Comparison of ENCODE assay signal across 20 mouse cellular contexts in the genomic region with DNA sequence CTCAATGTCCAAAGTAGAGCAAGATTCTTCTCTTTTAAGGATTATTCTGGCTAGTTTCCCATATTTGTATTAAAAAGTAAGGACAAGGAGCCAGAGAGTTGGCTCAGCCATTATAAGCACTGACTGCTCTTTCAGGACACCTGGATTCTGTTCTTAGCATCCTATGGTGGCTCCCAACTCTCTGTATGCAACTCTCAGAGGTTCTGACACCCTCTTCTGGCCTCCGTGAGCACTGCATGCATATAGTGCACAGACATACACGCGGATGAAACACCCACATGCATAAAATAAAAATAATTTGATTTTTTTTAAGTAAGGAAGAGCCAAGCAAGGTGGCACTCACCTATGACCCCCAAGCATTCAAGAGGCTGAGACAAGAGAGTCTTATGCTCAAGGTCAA. TPM values are rescaled to one million over a fixed set of nuclear protein-coding genes. Genes with fewer than 3 reads are reported as not detected.
DNase-seq lines count a peak whose midpoint lies in the region; ATAC-seq and TF ChIP-seq lines count a peak whose summit lies in the region.
"Had no signal": no experiment of that assay in that cellular context is flagged by ENCODE, and none has a peak within 500 bp of the region (broad histone marks: within the 10 kb centered on the region; RNA-seq: fewer than 3 reads in every experiment).

No protein-coding gene starts in this region.

- no peak overlapping the region for H3K9ac ChIP-seq in forebrain, postnatal 0 days
- no peak overlapping the region for H3K9ac ChIP-seq in forebrain, embryonic 16.5 days (replicated peaks; ENCODE audit: low read depth, low read length)
- H3K9ac ChIP-seq in liver, embryonic 14.5 days (replicated peaks): no peak overlapping the region
- no peak overlapping the region for H3K9ac ChIP-seq in liver, embryonic 11.5 days (ENCODE audit: low read depth, low read length)
- H3K9ac ChIP-seq: embryonic facial prominence, embryonic 12.5 days; forebrain, embryonic 15.5 days; heart, embryonic 12.5 days; hindbrain, embryonic 14.5 days had no signal

- peaks cover 8% of the 10 kb centered on the region; the same call in 1 of the 2 replicates for H3K4me1 ChIP-seq in forebrain, postnatal 0 days (ENCODE audit: insufficient read depth)
- peaks cover 14% of the 10 kb centered on the region for H3K4me1 ChIP-seq in forebrain, embryonic 16.5 days (replicated peaks; ENCODE audit: control insufficient read depth, insufficient read depth, low read length)
- H3K4me1 ChIP-seq in liver, embryonic 14.5 days (replicated peaks; ENCODE audit: control insufficient read depth in 2 of 2, insufficient read depth in 2 of 2, low read length in 1 of 2): peaks cover 10 to 12% of the 10 kb centered on the region in 2 experiments
- peaks cover 6% of the 10 kb centered on the region for H3K4me1 ChIP-seq in liver, embryonic 11.5 days (replicated peaks; ENCODE audit: control insufficient read depth, insufficient read depth, low read length)

- in situ Hi-C loops in Patski (cut with MboI; ENCODE audit: low pct_unique_long_range_greater_than_20kb): loop anchor here (25.0 kb wide), 2 partner anchors 833 to 1483 kb away; no protein-coding TSS in a partner anchor

- no peak overlapping the region for H3K27ac ChIP-seq in forebrain, postnatal 0 days (ENCODE audit: low read depth, low read length)
- no peak overlapping the region for H3K27ac ChIP-seq in forebrain, embryonic 16.5 days (ENCODE audit: low read length)
- H3K27ac ChIP-seq in liver, embryonic 14.5 days: no peak overlapping the region
- H3K27ac ChIP-seq in liver, embryonic 11.5 days (ENCODE audit: low read depth, low read length): no peak overlapping the region
- H3K27ac ChIP-seq: embryonic facial prominence, embryonic 12.5 days; forebrain, embryonic 15.5 days; hindbrain, embryonic 10.5 days; hindbrain, embryonic 14.5 days had no signal

- no peaks in the 10 kb centered on the region for H3K36me3 ChIP-seq in forebrain, postnatal 0 days (ENCODE audit: insufficient read depth)
- H3K36me3 ChIP-seq in forebrain, embryonic 16.5 days (ENCODE audit: control insufficient read depth, insufficient read depth): no peaks in the 10 kb centered on the region
- H3K36me3 ChIP-seq in liver, embryonic 14.5 days (replicated peaks; ENCODE audit: control insufficient read depth, insufficient read depth, low read depth): no peaks in the 10 kb centered on the region
- no peaks in the 10 kb centered on the region for H3K36me3 ChIP-seq in liver, embryonic 11.5 days (ENCODE audit: control insufficient read depth, insufficient read depth, low read length)
- H3K36me3 ChIP-seq: embryonic facial prominence, embryonic 12.5 days; forebrain, embryonic 15.5 days; heart, embryonic 12.5 days; hindbrain, embryonic 10.5 days had no signal

- H3K4me2 ChIP-seq in forebrain, postnatal 0 days (ENCODE audit: low read depth): no peak overlapping the region
- H3K4me2 ChIP-seq in forebrain, embryonic 16.5 days (ENCODE audit: low read length): no peak overlapping the region
- no peak overlapping the region for H3K4me2 ChIP-seq in liver, embryonic 14.5 days (ENCODE audit: low read depth)
- no peak overlapping the region for H3K4me2 ChIP-seq in liver, embryonic 11.5 days
- H3K4me2 ChIP-seq: embryonic facial prominence, embryonic 12.5 days; forebrain, embryonic 15.5 days; heart, embryonic 12.5 days; hindbrain, embryonic 14.5 days had no signal

- POLR2A ChIA-PET in Patski (lab: Charles Lee): interaction anchor here (0.5 kb wide), 1 partner anchor 241 kb away, joined by 7 read pairs; no protein-coding TSS in a partner anchor

- no peaks in the 10 kb centered on the region for H3K9me3 ChIP-seq in forebrain, postnatal 0 days (ENCODE audit: low read length)
- H3K9me3 ChIP-seq in forebrain, embryonic 16.5 days (ENCODE audit: control insufficient read depth, low read length): no peaks in the 10 kb centered on the region
- H3K9me3 ChIP-seq in liver, embryonic 14.5 days (ENCODE audit: control insufficient read depth, low read length): no peaks in the 10 kb centered on the region
- no peaks in the 10 kb centered on the region for H3K9me3 ChIP-seq in liver, embryonic 11.5 days (ENCODE audit: control insufficient read depth, low read length)
- H3K9me3 ChIP-seq: forebrain, embryonic 15.5 days had no signal

- WGBS in forebrain, postnatal 0 days: 89% methylated on average over 3 of the region's 3 CpGs
- WGBS in forebrain, embryonic 16.5 days: 83% methylated on average over 3 of the region's 3 CpGs
- 69% methylated on average over 3 of the region's 3 CpGs for WGBS in liver, embryonic 14.5 days (ENCODE audit: insufficient replicate concordance)
- WGBS in liver, embryonic 11.5 days: 79% methylated on average over 3 of the region's 3 CpGs

- CTCF ChIA-PET in Patski (lab: Charles Lee): no interaction called here

- DNase-seq in forebrain, postnatal 0 days: no peak
- DNase-seq in liver, embryonic 14.5 days (ENCODE audit: low read depth in 3 of 3, low spot score in 3 of 3): no peak
- no peak for DNase-seq in liver, embryonic 11.5 days (ENCODE audit: low spot score)
- no peak for DNase-seq in Patski (ENCODE audit: low read depth, low spot score)
- no peak for DNase-seq in cerebellum, adult 11 months
- no peak for DNase-seq in ovary, adult 18-20 months (ENCODE audit: low spot score)
- DNase-seq: adrenal gland, adult 8-10 months; adrenal gland, postnatal 36 days; cerebellum, adult 9-10 months; cerebellum, postnatal 25 days; gastrocnemius, postnatal 14 days had no signal

- no peak for TF ChIP-seq EP300 in liver, embryonic 14.5 days (IDR thresholded peaks at IDR 0.05; ENCODE audit: low read depth)

- no peaks in the 10 kb centered on the region for H3K27me3 ChIP-seq in forebrain, postnatal 0 days (ENCODE audit: insufficient read depth, low read length)
- H3K27me3 ChIP-seq in forebrain, embryonic 16.5 days (replicated peaks; ENCODE audit: control insufficient read depth, insufficient read depth, low read length): no peaks in the 10 kb centered on the region
- no peaks in the 10 kb centered on the region for H3K27me3 ChIP-seq in liver, embryonic 14.5 days (ENCODE audit: control insufficient read depth, insufficient read depth, low read length)
- no peaks in the 10 kb centered on the region for H3K27me3 ChIP-seq in liver, embryonic 11.5 days (replicated peaks; ENCODE audit: control insufficient read depth, insufficient read depth, low read length)
- H3K27me3 ChIP-seq in Patski: no peaks in the 10 kb centered on the region
- H3K27me3 ChIP-seq: embryonic facial prominence, embryonic 12.5 days; forebrain, embryonic 15.5 days; heart, embryonic 12.5 days had no signal

- no peak overlapping the region for H3K4me3 ChIP-seq in forebrain, postnatal 0 days (ENCODE audit: low read depth, low read length)
- H3K4me3 ChIP-seq in forebrain, embryonic 16.5 days (replicated peaks; ENCODE audit: low read length): no peak overlapping the region
- no peak overlapping the region for H3K4me3 ChIP-seq in liver, embryonic 14.5 days (ENCODE audit: insufficient read depth in 1 of 2, low read depth in 2 of 2, low read length in 2 of 2)
- H3K4me3 ChIP-seq in liver, embryonic 11.5 days (ENCODE audit: low read depth, low read length): no peak overlapping the region
- H3K4me3 ChIP-seq: embryonic facial prominence, embryonic 12.5 days; forebrain, embryonic 15.5 days; heart, embryonic 12.5 days; hindbrain, embryonic 10.5 days had no signal

- 0 out of 2 replicates have a peak, but pooled peaks have one; percentile 5 for TF ChIP-seq CTCF in forebrain, postnatal 0 days (IDR thresholded peaks at IDR 0.05; ENCODE audit: low read depth)
- peak; percentile 21; the same call in 1 of the 2 replicates for TF ChIP-seq CTCF in liver, embryonic 14.5 days (IDR thresholded peaks at IDR 0.05; ENCODE audit: low read depth)
- peak; percentile 51 for TF ChIP-seq CTCF in Patski (IDR thresholded peaks at IDR 0.05)

- no peak for ATAC-seq in forebrain, postnatal 0 days
- no peak for ATAC-seq in forebrain, embryonic 16.5 days
- ATAC-seq in liver, embryonic 14.5 days (ENCODE audit: insufficient read depth): no peak
- ATAC-seq in liver, embryonic 11.5 days (replicated peaks; ENCODE audit: low FRiP score): no peak
- ATAC-seq in Patski: no peak
- ATAC-seq: forebrain, embryonic 15.5 days had no signal

RNA-seq across cellular contexts. Expression of gene Cog1, which starts 3.8 kb away (rescaled TPM):
- 37.2 and 48.8 TPM in 2 replicates for total RNA-seq in forebrain, postnatal 0 days (2014; rRNA removed)
- polyA plus RNA-seq in forebrain, postnatal 0 days (2015; fragmentation: Nextera tagmentation; extraction: Ambion mirVana): 25.3 and 28.6 TPM in 2 replicates
- polyA plus RNA-seq in forebrain, embryonic 16.5 days (2015; fragmentation: Nextera tagmentation; extraction: Ambion mirVana): 35.5 and 36.3 TPM in 2 replicates
- 12.0 and 12.9 TPM in 2 replicates for polyA plus RNA-seq in liver, embryonic 14.5 days (2012; rRNA removed)
- 9.3 and 12.7 TPM in 2 replicates for polyA plus RNA-seq in liver, embryonic 14.5 days (2014; fragmentation: Nextera tagmentation; extraction: Ambion mirVana)
- 24.0 and 24.7 TPM in 2 replicates for polyA plus RNA-seq in liver, embryonic 11.5 days (2014; fragmentation: Nextera tagmentation; extraction: Ambion mirVana)
- 37.7 TPM for polyA plus RNA-seq in Patski (2021)

RNA-seq across cellular contexts. Expression of gene Slc39a11, which starts 4.7 kb away (rescaled TPM):
- total RNA-seq in forebrain, postnatal 0 days (2014; rRNA removed): 36.9 and 48.2 TPM in 2 replicates
- 33.1 and 39.1 TPM in 2 replicates for polyA plus RNA-seq in forebrain, postnatal 0 days (2015; fragmentation: Nextera tagmentation; extraction: Ambion mirVana)
- polyA plus RNA-seq in forebrain, embryonic 16.5 days (2015; fragmentation: Nextera tagmentation; extraction: Ambion mirVana): 41.6 and 44.4 TPM in 2 replicates
- 4.9 and 5.1 TPM in 2 replicates for polyA plus RNA-seq in liver, embryonic 14.5 days (2012; rRNA removed)
- 10.1 and 10.2 TPM in 2 replicates for polyA plus RNA-seq in liver, embryonic 14.5 days (2014; fragmentation: Nextera tagmentation; extraction: Ambion mirVana)
- 20.9 TPM in 2 replicates for polyA plus RNA-seq in liver, embryonic 11.5 days (2014; fragmentation: Nextera tagmentation; extraction: Ambion mirVana)
- 22.4 TPM for polyA plus RNA-seq in Patski (2021)

RNA-seq across cellular contexts. Expression of gene Sstr2, which starts 26.0 kb away (rescaled TPM):
- 19.9 and 32.2 TPM in 2 replicates for total RNA-seq in forebrain, postnatal 0 days (2014; rRNA removed)
- polyA plus RNA-seq in forebrain, postnatal 0 days (2015; fragmentation: Nextera tagmentation; extraction: Ambion mirVana): 23.1 and 27.1 TPM in 2 replicates
- 70.3 and 87.5 TPM in 2 replicates for polyA plus RNA-seq in forebrain, embryonic 16.5 days (2015; fragmentation: Nextera tagmentation; extraction: Ambion mirVana)
- 2.8 and 3.5 TPM in 2 replicates for polyA plus RNA-seq in liver, embryonic 14.5 days (2012; rRNA removed)
- polyA plus RNA-seq in liver, embryonic 14.5 days (2014; fragmentation: Nextera tagmentation; extraction: Ambion mirVana): 3.6 and 3.8 TPM in 2 replicates
- 2.2 and 2.7 TPM in 2 replicates for polyA plus RNA-seq in liver, embryonic 11.5 days (2014; fragmentation: Nextera tagmentation; extraction: Ambion mirVana)
- polyA plus RNA-seq in Patski (2021): 2.1 TPM
- total RNA-seq: gastrocnemius, adult 18-20 months; gastrocnemius, postnatal 14 days; heart, adult 8-10 months; heart, postnatal 25 days had no signal

RNA-seq across cellular contexts. Expression of gene Fam104a, which starts 38.8 kb away (rescaled TPM):
- 37.6 and 38.7 TPM in 2 replicates for total RNA-seq in forebrain, postnatal 0 days (2014; rRNA removed)
- polyA plus RNA-seq in forebrain, postnatal 0 days (2015; fragmentation: Nextera tagmentation; extraction: Ambion mirVana): 54.7 and 58.9 TPM in 2 replicates
- polyA plus RNA-seq in forebrain, embryonic 16.5 days (2015; fragmentation: Nextera tagmentation; extraction: Ambion mirVana): 43.0 and 43.4 TPM in 2 replicates
- polyA plus RNA-seq in liver, embryonic 14.5 days (2012; rRNA removed): 20.6 and 25.0 TPM in 2 replicates
- 44.5 and 46.8 TPM in 2 replicates for polyA plus RNA-seq in liver, embryonic 14.5 days (2014; fragmentation: Nextera tagmentation; extraction: Ambion mirVana)
- polyA plus RNA-seq in liver, embryonic 11.5 days (2014; fragmentation: Nextera tagmentation; extraction: Ambion mirVana): 58.7 and 62.3 TPM in 2 replicates
- polyA plus RNA-seq in Patski (2021): 46.0 TPM

RNA-seq across cellular contexts. Expression of gene D11Wsu47e, which starts 39.0 kb away (rescaled TPM):
- 34.2 and 36.7 TPM in 2 replicates for total RNA-seq in forebrain, postnatal 0 days (2014; rRNA removed)
- polyA plus RNA-seq in forebrain, postnatal 0 days (2015; fragmentation: Nextera tagmentation; extraction: Ambion mirVana): 23.4 and 25.7 TPM in 2 replicates
- 24.4 and 26.1 TPM in 2 replicates for polyA plus RNA-seq in forebrain, embryonic 16.5 days (2015; fragmentation: Nextera tagmentation; extraction: Ambion mirVana)
- polyA plus RNA-seq in liver, embryonic 14.5 days (2012; rRNA removed): 5.8 and 8.0 TPM in 2 replicates
- 7.8 and 9.2 TPM in 2 replicates for polyA plus RNA-seq in liver, embryonic 14.5 days (2014; fragmentation: Nextera tagmentation; extraction: Ambion mirVana)
- polyA plus RNA-seq in liver, embryonic 11.5 days (2014; fragmentation: Nextera tagmentation; extraction: Ambion mirVana): 22.4 and 22.9 TPM in 2 replicates
- polyA plus RNA-seq in Patski (2021): 18.3 TPM
